Comparison of ENCODE assay signal across 28 mouse cellular contexts in the genomic region with DNA sequence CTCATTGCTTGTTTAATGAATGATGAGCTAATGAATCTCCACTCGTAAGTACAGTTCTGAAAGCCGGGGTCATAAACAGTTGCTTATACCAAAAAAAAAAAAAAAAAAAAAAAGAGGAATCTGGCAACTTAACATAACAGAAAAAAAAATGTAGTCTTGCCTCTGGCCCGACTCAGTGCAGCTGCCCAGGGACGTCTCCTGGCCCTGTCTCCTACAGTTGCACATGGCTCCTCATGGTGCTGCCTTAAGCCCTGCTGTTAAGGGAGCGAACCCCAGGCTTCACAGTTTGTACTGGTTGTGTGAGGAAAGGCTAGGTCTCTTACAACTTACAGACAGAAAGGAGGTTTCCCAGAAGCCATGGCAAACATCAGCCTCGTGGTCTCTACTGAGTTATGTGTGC. TPM values are rescaled to one million over a fixed set of nuclear protein-coding genes. Genes with fewer than 3 reads are reported as not detected.
DNase-seq lines count a peak whose midpoint lies in the region; ATAC-seq and TF ChIP-seq lines count a peak whose summit lies in the region.
"Had no signal": no experiment of that assay in that cellular context is flagged by ENCODE, and none has a peak within 500 bp of the region (broad histone marks: within the 10 kb centered on the region; RNA-seq: fewer than 3 reads in every experiment).

No protein-coding gene starts in this region.

- no peak for TF ChIP-seq CTCF in C2C12 (IDR thresholded peaks at IDR 0.05; ENCODE audit: control insufficient read depth, insufficient read depth, insufficient read length)
- TF ChIP-seq CTCF in embryonic fibroblast, embryonic 13.5 days (IDR thresholded peaks at IDR 0.05; ENCODE audit: borderline replicate concordance, insufficient read depth, low read length) = no peak

- no peak overlapping the region for H3K4me2 ChIP-seq in limb, embryonic 14.5 days (replicated peaks; ENCODE audit: low read depth, low read length, severe bottlenecking)
- H3K4me2 ChIP-seq: embryonic facial prominence, embryonic 12.5 days; forebrain, embryonic 12.5 days had no signal

- WGBS in heart, embryonic 10.5 days = 84% methylated on average over 6 of the region's 6 CpGs
- WGBS in limb, embryonic 14.5 days = 69% methylated on average over 6 of the region's 6 CpGs

- H3K27ac ChIP-seq in heart, embryonic 10.5 days = no peak overlapping the region
- peak overlapping the region; percentile 25; the same call in 1 of the 2 replicates for H3K27ac ChIP-seq in embryonic fibroblast, embryonic 13.5 days (ENCODE audit: insufficient read depth, low read length)
- H3K27ac ChIP-seq in limb, embryonic 14.5 days (replicated peaks; ENCODE audit: low read depth, low read length) = no peak overlapping the region
- H3K27ac ChIP-seq: embryonic facial prominence, embryonic 10.5 days; embryonic facial prominence, embryonic 12.5 days; forebrain, embryonic 10.5 days; forebrain, embryonic 12.5 days had no signal

- 0 out of 2 replicates have a peak, but pooled peaks cover 8% of the 10 kb centered on the region for H3K36me3 ChIP-seq in heart, embryonic 10.5 days
- peaks cover 9% of the 10 kb centered on the region for H3K36me3 ChIP-seq in C2C12 (ENCODE audit: control insufficient read depth, insufficient read depth)
- H3K36me3 ChIP-seq in limb, embryonic 14.5 days (ENCODE audit: control insufficient read depth, insufficient read depth, low read length) = no peaks in the 10 kb centered on the region
- H3K36me3 ChIP-seq: forebrain, embryonic 12.5 days had no signal

- no peaks in the 10 kb centered on the region for H3K79me3 ChIP-seq in C2C12 (ENCODE audit: low read depth)

- no peaks in the 10 kb centered on the region for H3K27me3 ChIP-seq in heart, embryonic 10.5 days (ENCODE audit: insufficient read depth, poor library complexity, severe bottlenecking)
- no peaks in the 10 kb centered on the region for H3K27me3 ChIP-seq in C2C12 (ENCODE audit: control insufficient read depth, insufficient read depth, insufficient read length)
- no peaks in the 10 kb centered on the region for H3K27me3 ChIP-seq in limb, embryonic 14.5 days (ENCODE audit: control insufficient read depth, insufficient read depth, low read length)
- H3K27me3 ChIP-seq: CH12.LX; embryonic facial prominence, embryonic 12.5 days; forebrain, embryonic 12.5 days; Patski had no signal

- H3K79me2 ChIP-seq in C2C12 (ENCODE audit: control insufficient read depth, insufficient read depth) = no peaks in the 10 kb centered on the region

- no peak for TF ChIP-seq POLR2A in embryonic fibroblast, embryonic 13.5 days (IDR thresholded peaks at IDR 0.05; ENCODE audit: low read depth, low read length)
- no peak for TF ChIP-seq POLR2A in limb, embryonic 14.5 days (IDR thresholded peaks at IDR 0.05; ENCODE audit: borderline replicate concordance, extremely low read depth, insufficient read depth, insufficient read length)

- H3K4me3 ChIP-seq in heart, embryonic 10.5 days = no peak overlapping the region
- H3K4me3 ChIP-seq in C2C12 (ENCODE audit: insufficient read depth, poor library complexity, severe bottlenecking) = no peak overlapping the region
- no peak overlapping the region for H3K4me3 ChIP-seq in embryonic fibroblast, embryonic 13.5 days (ENCODE audit: insufficient read depth, low read length)
- H3K4me3 ChIP-seq in limb, embryonic 14.5 days (replicated peaks; ENCODE audit: low read length) = no peak overlapping the region
- H3K4me3 ChIP-seq: embryonic facial prominence, embryonic 10.5 days; embryonic facial prominence, embryonic 12.5 days; erythroblast, embryonic 14.5 days; forebrain, embryonic 10.5 days; forebrain, embryonic 12.5 days had no signal

- peaks cover 11% of the 10 kb centered on the region; the same call in 1 of the 2 replicates for H3K4me1 ChIP-seq in heart, embryonic 10.5 days
- peaks cover 2% of the 10 kb centered on the region; the same call in 1 of the 2 replicates for H3K4me1 ChIP-seq in embryonic fibroblast, embryonic 13.5 days (ENCODE audit: control insufficient read depth, insufficient read depth, low read length)
- no peaks in the 10 kb centered on the region for H3K4me1 ChIP-seq in limb, embryonic 14.5 days (ENCODE audit: control insufficient read depth, insufficient read depth, low read length)

- H3ac ChIP-seq in C2C12 (ENCODE audit: control insufficient read depth, insufficient read length, low read depth) = no peak overlapping the region

- H3K9me3 ChIP-seq in heart, embryonic 10.5 days = no peaks in the 10 kb centered on the region
- H3K9me3 ChIP-seq in limb, embryonic 14.5 days (ENCODE audit: control insufficient read depth, low read length) = no peaks in the 10 kb centered on the region
- H3K9me3 ChIP-seq: embryonic facial prominence, embryonic 10.5 days; embryonic facial prominence, embryonic 12.5 days; forebrain, embryonic 12.5 days; G1E had no signal

- peak; percentile 38 for DNase-seq in heart, embryonic 10.5 days (ENCODE audit: low spot score)
- DNase-seq in heart, postnatal 4 days = no peak
- no peak for DNase-seq in limb, embryonic 14.5 days (ENCODE audit: low spot score)
- DNase-seq in right cerebral cortex, postnatal 25 days = no peak
- no peak for DNase-seq in kidney, postnatal 14 days
- DNase-seq in lung, postnatal 10 days = no peak
- DNase-seq: adrenal gland, adult 8-10 months; adrenal gland, postnatal 14 days; adrenal gland, postnatal 36 days; cerebellum, adult 11-12 months; cerebellum, adult 2 months; cerebellum, adult 9-10 months; cerebellum, postnatal 10 days; cerebellum, postnatal 25 days had no signal

- no peak overlapping the region for H3K9ac ChIP-seq in limb, embryonic 14.5 days (ENCODE audit: low read depth, low read length, severe bottlenecking)
- H3K9ac ChIP-seq: embryonic facial prominence, embryonic 12.5 days; forebrain, embryonic 12.5 days had no signal

- peak; percentile 44; the same call in 1 of the 2 replicates for ATAC-seq in limb, embryonic 14.5 days (ENCODE audit: low FRiP score, low read depth)
- ATAC-seq: activated CD4-positive, CD25-positive, alpha-beta regulatory T cell, adult 4 months; CD4-positive, CD25-positive, alpha-beta regulatory T cell, adult 4 months; forebrain, embryonic 14.5 days; forebrain, embryonic 16.5 days; Patski had no signal

TF ChIP-seq in C2C12, 6 proteins besides CTCF, POLR2A, EP300 and RAD21:
- TF ChIP-seq MYOD1 (IDR thresholded peaks at IDR 0.05; ENCODE audit: control insufficient read depth, insufficient read length, low read depth) (peak; percentile 73), CEBPB (IDR thresholded peaks at IDR 0.05; ENCODE audit: low read depth) (no peak), MYOG (IDR thresholded peaks at IDR 0.05; ENCODE audit: control insufficient read depth, extremely low read depth, insufficient read length) (no peak)

RNA-seq across cellular contexts. Expression of a gene that starts 22.6 kb away (rescaled TPM):
- 40.1 and 44.5 TPM in 2 replicates for polyA plus RNA-seq in heart, embryonic 10.5 days (2016; fragmentation: Nextera tagmentation; extraction: Ambion mirVana)
- total RNA-seq in heart, postnatal 4 days (2021) = 10 to 100 TPM; 21.9 to 24.7 TPM
- polyA plus RNA-seq in C2C12 (2012; fragmentation: generic; extraction: Trizol) = 12.3 TPM
- 34.8 and 49.0 TPM in 2 replicates for polyA plus RNA-seq in embryonic fibroblast, embryonic 13.5 days (2011; ENCODE audit: insufficient read length, low read depth, missing spikeins)
- polyA plus RNA-seq in limb, embryonic 14.5 days (2012; rRNA removed) = 21.2 and 23.7 TPM in 2 replicates
- 40.3 and 47.4 TPM in 2 replicates for polyA plus RNA-seq in limb, embryonic 14.5 days (2014; fragmentation: Nextera tagmentation; extraction: Ambion mirVana)

RNA-seq across cellular contexts. Expression of a gene that starts 31.3 kb away (rescaled TPM):
- 3.0 and 3.5 TPM in 2 replicates for polyA plus RNA-seq in heart, embryonic 10.5 days (2016; fragmentation: Nextera tagmentation; extraction: Ambion mirVana)
- total RNA-seq in heart, postnatal 4 days (2021) = 1 to 10 TPM in 1 of 2 experiments, under 1 TPM in 1; 0.69 to 1.7 TPM
- 0.09 TPM for polyA plus RNA-seq in C2C12 (2012; fragmentation: generic; extraction: Trizol)
- polyA plus RNA-seq in embryonic fibroblast, embryonic 13.5 days (2011; ENCODE audit: insufficient read length, low read depth, missing spikeins) = 0.27 and 1.1 TPM in 2 replicates
- 1.4 and 1.7 TPM in 2 replicates for polyA plus RNA-seq in limb, embryonic 14.5 days (2012; rRNA removed)
- polyA plus RNA-seq in limb, embryonic 14.5 days (2014; fragmentation: Nextera tagmentation; extraction: Ambion mirVana) = 1.6 and 1.8 TPM in 2 replicates
- total RNA-seq: CH12.LX had no signal
- polyA plus RNA-seq: CD4-positive, CD25-positive, alpha-beta regulatory T cell, adult 4 months had no signal
